Mouse (Mus musculus): ENCODE results near the gene Nrd1. TPM values are rescaled to one million over a fixed set of nuclear protein-coding genes. Genes with fewer than 3 reads are reported as not detected.

The Nrd1 gene
- polyA plus RNA-seq, 1 experiment from 2014 or later = 112 TPM

- Histone ChIP-seq H3K9me3 (no peaks in the 10 kb centered on the region), H3K4me3 (replicated peaks) (no peak overlapping the region), H3K4me1 (no peaks in the 10 kb centered on the region), H3K27me3 (no peaks in the 10 kb centered on the region), H3K36me3 (replicated peaks) (peaks cover 24% of the 10 kb centered on the region), H3K27ac (no peak overlapping the region), H3K4me2 (no peak overlapping the region), H3K9ac (no peak overlapping the region)
- WGBS = 97% methylated on average over 7 of the region's 7 CpGs
- no peak for ATAC-seq (ENCODE audit: low FRiP score)
Measured at GRCm38 (mm10) chr4:109078941-109079340, 78.5 kb downstream of the Nrd1 start.

GRCm38 (mm10) chr4:109079676-109080075, 79.2 kb downstream of the Nrd1 start:
- 75% methylated on average over 3 of the region's 3 CpGs for WGBS
- Histone ChIP-seq H3K4me1 (no peaks in the 10 kb centered on the region), H3K9ac (no peak overlapping the region), H3K4me3 (replicated peaks) (no peak overlapping the region), H3K4me2 (no peak overlapping the region), H3K27ac (no peak overlapping the region), H3K36me3 (replicated peaks) (peaks cover 24% of the 10 kb centered on the region), H3K27me3 (no peaks in the 10 kb centered on the region), H3K9me3 (no peaks in the 10 kb centered on the region)
- ATAC-seq (ENCODE audit: low FRiP score) = no peak

GRCm38 (mm10) chr4:109080118-109080517, 79.7 kb downstream of the Nrd1 start:
- H3K4me3 ChIP-seq (replicated peaks) = no peak overlapping the region
- H3K9ac ChIP-seq = no peak overlapping the region
- no peak for ATAC-seq (ENCODE audit: low FRiP score)
- H3K4me1 ChIP-seq = no peaks in the 10 kb centered on the region
- H3K27ac ChIP-seq = no peak overlapping the region
- no peaks in the 10 kb centered on the region for H3K27me3 ChIP-seq
- H3K9me3 ChIP-seq = no peaks in the 10 kb centered on the region
- H3K36me3 ChIP-seq (replicated peaks) = peaks cover 24% of the 10 kb centered on the region
- H3K4me2 ChIP-seq = no peak overlapping the region
- 80% methylated on average over 5 of the region's 5 CpGs for WGBS

GRCm38 (mm10) chr4:109089171-109089570, 88.7 kb downstream of the Nrd1 start:
- ATAC-seq (ENCODE audit: low FRiP score) = no peak
- no peaks in the 10 kb centered on the region for H3K4me1 ChIP-seq
- no peaks in the 10 kb centered on the region for H3K36me3 ChIP-seq (replicated peaks)
- H3K9ac ChIP-seq = no peak overlapping the region
- WGBS = 94% methylated on average over 5 of the region's 5 CpGs
- H3K4me3 ChIP-seq (replicated peaks) = no peak overlapping the region
- H3K4me2 ChIP-seq = no peak overlapping the region
- H3K27ac ChIP-seq = no peak overlapping the region
- no peaks in the 10 kb centered on the region for H3K27me3 ChIP-seq
- no peaks in the 10 kb centered on the region for H3K9me3 ChIP-seq

- no peaks in the 10 kb centered on the region for H3K9me3 ChIP-seq
- 87% methylated on average over 6 of the region's 6 CpGs for WGBS
- no peak for ATAC-seq (ENCODE audit: low FRiP score)
- no peaks in the 10 kb centered on the region for H3K36me3 ChIP-seq (replicated peaks)
- H3K4me3 ChIP-seq (replicated peaks) = no peak overlapping the region
- H3K4me1 ChIP-seq = no peaks in the 10 kb centered on the region
- no peaks in the 10 kb centered on the region for H3K27me3 ChIP-seq
- H3K4me2 ChIP-seq = no peak overlapping the region
- no peak overlapping the region for H3K27ac ChIP-seq
- H3K9ac ChIP-seq = no peak overlapping the region
Measured at GRCm38 (mm10) chr4:109089999-109090398, 89.5 kb downstream of the Nrd1 start.

GRCm38 (mm10) chr4:109091241-109091777, 90.9 kb downstream of the Nrd1 start:
- WGBS = 78% methylated on average over 8 of the region's 8 CpGs
- no peaks in the 10 kb centered on the region for H3K27me3 ChIP-seq
- no peak overlapping the region for H3K27ac ChIP-seq
- no peaks in the 10 kb centered on the region for H3K36me3 ChIP-seq (replicated peaks)
- H3K9ac ChIP-seq = no peak overlapping the region
- no peaks in the 10 kb centered on the region for H3K9me3 ChIP-seq
- no peak for ATAC-seq (ENCODE audit: low FRiP score)
- H3K4me3 ChIP-seq (replicated peaks) = no peak overlapping the region
- no peaks in the 10 kb centered on the region for H3K4me1 ChIP-seq
- no peak overlapping the region for H3K4me2 ChIP-seq

- Histone ChIP-seq H3K4me1 (no peaks in the 10 kb centered on the region), H3K4me3 (replicated peaks) (no peak overlapping the region), H3K36me3 (replicated peaks) (no peaks in the 10 kb centered on the region), H3K27ac (no peak overlapping the region), H3K9ac (no peak overlapping the region), H3K9me3 (no peaks in the 10 kb centered on the region), H3K4me2 (no peak overlapping the region), H3K27me3 (no peaks in the 10 kb centered on the region)
- WGBS = 93% methylated on average over 5 of the region's 5 CpGs
- no peak for ATAC-seq (ENCODE audit: low FRiP score)
Measured at GRCm38 (mm10) chr4:109092344-109092743, 91.9 kb downstream of the Nrd1 start.

- H3K27ac ChIP-seq = no peak overlapping the region
- no peaks in the 10 kb centered on the region for H3K27me3 ChIP-seq
- H3K9me3 ChIP-seq = no peaks in the 10 kb centered on the region
- no peaks in the 10 kb centered on the region for H3K36me3 ChIP-seq (replicated peaks)
- H3K4me2 ChIP-seq = no peak overlapping the region
- 78% methylated on average over 2 of the region's 2 CpGs for WGBS
- ATAC-seq (ENCODE audit: low FRiP score) = no peak
- no peaks in the 10 kb centered on the region for H3K4me1 ChIP-seq
- H3K9ac ChIP-seq = no peak overlapping the region
- H3K4me3 ChIP-seq (replicated peaks) = no peak overlapping the region
Measured at GRCm38 (mm10) chr4:109094269-109094668, 93.8 kb downstream of the Nrd1 start.

- Histone ChIP-seq H3K27ac (no peak overlapping the region), H3K4me2 (no peak overlapping the region), H3K27me3 (no peaks in the 10 kb centered on the region), H3K36me3 (replicated peaks) (peaks cover 3% of the 10 kb centered on the region; the same call in 1 of the 2 replicates), H3K9ac (no peak overlapping the region), H3K9me3 (no peaks in the 10 kb centered on the region), H3K4me1 (no peaks in the 10 kb centered on the region), H3K4me3 (replicated peaks) (no peak overlapping the region)
- WGBS = 92% methylated on average over 3 of the region's 3 CpGs
- no peak for ATAC-seq (ENCODE audit: low FRiP score)
Measured at GRCm38 (mm10) chr4:109098861-109099260, 98.4 kb downstream of the Nrd1 start.

- Histone ChIP-seq H3K27me3 (no peaks in the 10 kb centered on the region), H3K4me1 (no peaks in the 10 kb centered on the region), H3K9ac (no peak overlapping the region), H3K27ac (no peak overlapping the region), H3K4me2 (no peak overlapping the region), H3K36me3 (replicated peaks) (peaks cover 3% of the 10 kb centered on the region; the same call in 1 of the 2 replicates), H3K4me3 (replicated peaks) (no peak overlapping the region), H3K9me3 (no peaks in the 10 kb centered on the region)
- no peak for ATAC-seq (ENCODE audit: low FRiP score)
- 86% methylated on average over 5 of the region's 5 CpGs for WGBS
Measured at GRCm38 (mm10) chr4:109102574-109102973, 102.1 kb downstream of the Nrd1 start.

GRCm38 (mm10) chr4:109103145-109103883, 102.9 kb downstream of the Nrd1 start:
- Histone ChIP-seq H3K4me1 (no peaks in the 10 kb centered on the region), H3K4me2 (no peak overlapping the region), H3K9me3 (no peaks in the 10 kb centered on the region), H3K36me3 (replicated peaks) (peaks cover 3% of the 10 kb centered on the region; the same call in 1 of the 2 replicates), H3K4me3 (replicated peaks) (no peak overlapping the region), H3K27me3 (no peaks in the 10 kb centered on the region), H3K27ac (no peak overlapping the region), H3K9ac (no peak overlapping the region)
- ATAC-seq (ENCODE audit: low FRiP score) = no peak
- WGBS = 88% methylated on average over 9 of the region's 9 CpGs

- ATAC-seq (ENCODE audit: low FRiP score) = no peak
- Histone ChIP-seq H3K36me3 (replicated peaks) (peaks cover 3% of the 10 kb centered on the region; the same call in 1 of the 2 replicates), H3K9ac (no peak overlapping the region), H3K4me3 (replicated peaks) (no peak overlapping the region), H3K4me1 (no peaks in the 10 kb centered on the region), H3K27me3 (no peaks in the 10 kb centered on the region), H3K27ac (no peak overlapping the region), H3K9me3 (no peaks in the 10 kb centered on the region), H3K4me2 (no peak overlapping the region)
Measured at GRCm38 (mm10) chr4:109105254-109105653, 104.8 kb downstream of the Nrd1 start.

- Histone ChIP-seq H3K4me3 (replicated peaks) (no peak overlapping the region), H3K4me1 (no peaks in the 10 kb centered on the region), H3K36me3 (replicated peaks) (no peaks in the 10 kb centered on the region), H3K9ac (no peak overlapping the region), H3K27ac (no peak overlapping the region), H3K4me2 (no peak overlapping the region), H3K9me3 (no peaks in the 10 kb centered on the region), H3K27me3 (no peaks in the 10 kb centered on the region)
- no peak for ATAC-seq (ENCODE audit: low FRiP score)
- 85% methylated on average over 3 of the region's 3 CpGs for WGBS
Measured at GRCm38 (mm10) chr4:109106034-109106433, 105.6 kb downstream of the Nrd1 start.
